Mouse (Mus musculus) myocyte (in vitro differentiated cells): Measurements from ENCODE around the gene Apobec3. TPM values are rescaled to one million over a fixed set of nuclear protein-coding genes. Genes with fewer than 3 reads are reported as not detected.
"Not testable (repeated sequence)": the region's sequence is repeated elsewhere in the genome, so short reads cannot be mapped to it uniquely, and the experiment has no call there.

ENCODE experiments used
- H3K27me3 ChIP-seq: one replicate; pipeline ENCODE4 v1.6.1; 2011; ENCODE audit not compliant: control insufficient read depth, insufficient read depth, insufficient read length
- H3K36me3 ChIP-seq: one replicate; pipeline ENCODE4 v1.6.1; 2011; ENCODE audit not compliant: control insufficient read depth, insufficient read depth
- H3K4me2 ChIP-seq: one replicate; pipeline ENCODE4 v1.6.1; 2011; ENCODE audit warnings: low read depth, control low read depth
- H3K4me3 ChIP-seq: one replicate; pipeline ENCODE4 v1.5.1; 2011; ENCODE audit warnings: mild to moderate bottlenecking, control low read depth, moderate library complexity
- H3K79me2 ChIP-seq: one replicate; pipeline ENCODE4 v1.6.1; 2011; ENCODE audit not compliant: control insufficient read depth, insufficient read depth
- H3ac ChIP-seq: one replicate; pipeline ENCODE4 v1.6.1; 2011; ENCODE audit not compliant: control insufficient read depth, insufficient read length
- CEBPB ChIP-seq: IDR thresholded peaks from 2 replicates; pipeline ENCODE4 v1.6.1; 2011; ENCODE audit warnings: mild to moderate bottlenecking, moderate library complexity; ENCODE audit not compliant: poor library complexity, insufficient read depth, severe bottlenecking
- E2F4 ChIP-seq: IDR thresholded peaks from one replicate; pipeline ENCODE4 v1.6.1; 2011; ENCODE audit warnings: mild to moderate bottlenecking, control low read depth, moderate library complexity; ENCODE audit not compliant: insufficient read depth
- MAX ChIP-seq: IDR thresholded peaks from one replicate; pipeline ENCODE4 v1.6.1; 2011; ENCODE audit warnings: low read depth, mild to moderate bottlenecking, control low read depth
- MYOD1 ChIP-seq, 3 experiments: IDR thresholded peaks; one replicate each; pipeline ENCODE4 v1.6.1; 2011; ENCODE audit warnings: control low read depth in 2 of 3, low read depth in 2 of 3, mild to moderate bottlenecking in 2 of 3, moderate library complexity in 1 of 3; ENCODE audit not compliant: insufficient read length in 2 of 3, control insufficient read depth in 1 of 3
- MYOG ChIP-seq, 3 experiments: IDR thresholded peaks; one replicate each; pipeline ENCODE4 v1.6.1; 2011; ENCODE audit warnings: control low read depth in 2 of 3, low read depth in 2 of 3, mild to moderate bottlenecking in 2 of 3; ENCODE audit not compliant: insufficient read length in 2 of 3, control insufficient read depth in 1 of 3, insufficient read depth in 1 of 3
- POLR2A ChIP-seq: IDR thresholded peaks from one replicate; pipeline ENCODE4 v1.6.1; 2011; ENCODE audit warnings: low read depth, mild to moderate bottlenecking, control low read depth, moderate library complexity; ENCODE audit not compliant: insufficient read length
- POLR2AphosphoS2 ChIP-seq: IDR thresholded peaks from one replicate; pipeline ENCODE4 v1.6.1; 2011; ENCODE audit warnings: low read depth, control low read depth; ENCODE audit not compliant: insufficient read length
- REST ChIP-seq: IDR thresholded peaks from one replicate; pipeline ENCODE4 v1.6.1; 2011; ENCODE audit warnings: mild to moderate bottlenecking, control low read depth, moderate library complexity; ENCODE audit not compliant: insufficient read depth, insufficient read length
- SRF ChIP-seq: IDR thresholded peaks from one replicate; pipeline ENCODE4 v1.6.1; 2011; ENCODE audit warnings: low read depth; ENCODE audit not compliant: control insufficient read depth, insufficient read length
- TCF12 ChIP-seq: IDR thresholded peaks from one replicate; pipeline ENCODE4 v1.6.1; 2011; ENCODE audit warnings: mild to moderate bottlenecking, control low read depth; ENCODE audit not compliant: poor library complexity, insufficient read depth, severe bottlenecking
- TCF3 ChIP-seq: IDR thresholded peaks from one replicate; pipeline ENCODE4 v1.6.1; 2011; ENCODE audit warnings: low read depth, control low read depth; ENCODE audit not compliant: insufficient read length
- USF1 ChIP-seq: IDR thresholded peaks from one replicate; pipeline ENCODE4 v1.6.1; 2011; ENCODE audit warnings: low read depth, mild to moderate bottlenecking, control low read depth, moderate library complexity
- polyA plus RNA-seq: library from polyadenylated mRNA; unstranded; fragments of >200 nt; fragmentation: generic; extraction: Trizol; gene quantifications from one replicate; pipeline ENCODE4 v1.2.1, GENCODE M21; 2012; ENCODE audit warnings: missing spikeins

Gene Apobec3
- polyA plus RNA-seq, 1 experiment: 10.0 TPM

DNA sequence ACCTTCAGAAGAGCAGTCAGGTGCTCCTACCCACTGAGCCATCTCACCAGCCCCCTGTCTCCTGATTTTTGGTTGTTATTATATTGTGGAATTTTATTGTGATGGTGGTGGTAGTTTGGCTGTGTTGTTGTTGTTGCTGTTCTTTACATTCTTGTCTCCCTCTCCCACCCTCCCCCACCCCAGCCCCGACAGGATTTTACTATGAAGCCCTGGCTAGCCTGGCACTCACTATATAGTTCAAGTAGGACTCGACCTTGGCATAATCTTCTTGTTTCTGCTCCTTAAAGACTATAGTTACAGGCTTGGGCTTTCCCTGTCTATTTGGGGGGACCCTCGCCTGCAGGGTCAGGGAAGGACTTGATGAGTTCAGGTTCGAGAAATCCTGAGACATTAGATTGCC, 2.9 kb downstream of the Apobec3 start:
- H3ac ChIP-seq: no peak overlapping the region
- H3K79me2 ChIP-seq: peaks cover 4% of the 10 kb centered on the region
- no peak overlapping the region for H3K4me2 ChIP-seq
- TF ChIP-seq MAX (no peak), SRF (no peak), E2F4 (no peak), TCF3 (no peak), REST (no peak), TCF12 (no peak), POLR2AphosphoS2 (no peak), USF1 (no peak)
- H3K4me3 ChIP-seq: no peak overlapping the region
- H3K36me3 ChIP-seq: no peaks in the 10 kb centered on the region
- no peaks in the 10 kb centered on the region for H3K27me3 ChIP-seq

DNA sequence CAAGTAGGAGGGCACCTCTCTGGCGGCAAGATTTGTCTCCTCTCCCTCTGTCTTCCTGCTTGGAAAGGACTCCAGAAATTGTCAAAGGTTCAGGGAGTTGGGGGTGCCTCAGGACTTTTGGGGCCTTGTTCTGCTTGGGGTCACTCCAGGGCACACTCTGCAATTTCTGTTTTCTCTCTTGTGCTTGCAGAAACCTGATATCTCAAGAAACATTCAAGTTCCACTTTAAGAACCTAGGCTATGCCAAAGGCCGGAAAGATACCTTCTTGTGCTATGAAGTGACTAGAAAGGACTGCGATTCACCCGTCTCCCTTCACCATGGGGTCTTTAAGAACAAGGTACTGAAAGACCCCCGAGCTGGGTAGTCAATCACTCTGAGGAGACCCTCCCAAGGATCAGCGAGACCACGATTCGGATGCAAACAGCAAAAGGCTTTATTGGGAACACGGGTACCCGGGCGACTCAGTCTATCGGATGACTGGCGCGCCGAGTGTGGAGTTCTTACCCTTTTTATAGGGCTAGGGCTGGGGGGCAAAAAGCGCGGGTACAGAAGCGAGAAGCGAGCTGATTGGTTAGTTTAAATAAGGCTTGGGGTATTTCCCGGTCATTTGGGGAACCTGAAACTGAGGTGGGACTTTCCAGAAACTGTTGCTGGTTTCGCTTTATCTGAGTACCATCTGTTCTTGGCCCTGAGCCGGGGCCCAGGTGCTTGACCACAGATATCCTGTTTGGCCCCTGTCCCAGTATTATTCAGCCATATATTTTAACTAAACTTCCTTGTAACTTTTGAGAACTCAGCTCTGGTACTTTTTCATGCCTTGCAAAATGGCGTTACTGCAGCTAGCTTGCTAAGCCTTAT, 4.0 kb downstream of the Apobec3 start:
- H3K79me2 ChIP-seq, H3K4me2 ChIP-seq, H3K4me3 ChIP-seq, H3K36me3 ChIP-seq, H3K27me3 ChIP-seq, H3ac ChIP-seq: not testable (repeated sequence)

- H3ac ChIP-seq: no peak overlapping the region
- no peaks in the 10 kb centered on the region for H3K36me3 ChIP-seq
- H3K79me2 ChIP-seq: peaks cover 4% of the 10 kb centered on the region
- H3K27me3 ChIP-seq: no peaks in the 10 kb centered on the region
- TF ChIP-seq POLR2A: no peak
- TF ChIP-seq POLR2AphosphoS2: no peak
- no peak for TF ChIP-seq MYOG (IDR thresholded peaks at IDR 0.05; ENCODE audit: control insufficient read depth in 1 of 3, insufficient read depth in 1 of 3, insufficient read length in 2 of 3, low read depth in 2 of 3)
- no peak for TF ChIP-seq E2F4
- TF ChIP-seq MAX: no peak
- TF ChIP-seq TCF12: no peak
- TF ChIP-seq TCF3: no peak
- no peak for TF ChIP-seq USF1
- no peak for TF ChIP-seq SRF
- no peak for TF ChIP-seq REST
- no peak for TF ChIP-seq MYOD1 (IDR thresholded peaks at IDR 0.05; ENCODE audit: control insufficient read depth in 1 of 3, insufficient read length in 2 of 3, low read depth in 2 of 3)
- TF ChIP-seq CEBPB: no peak
- H3K4me2 ChIP-seq: no peak overlapping the region
- H3K4me3 ChIP-seq: no peak overlapping the region
These were observed 4.7 kb downstream of the Apobec3 start for GRCm38 (mm10) chr15:79896080-79896725.

DNA sequence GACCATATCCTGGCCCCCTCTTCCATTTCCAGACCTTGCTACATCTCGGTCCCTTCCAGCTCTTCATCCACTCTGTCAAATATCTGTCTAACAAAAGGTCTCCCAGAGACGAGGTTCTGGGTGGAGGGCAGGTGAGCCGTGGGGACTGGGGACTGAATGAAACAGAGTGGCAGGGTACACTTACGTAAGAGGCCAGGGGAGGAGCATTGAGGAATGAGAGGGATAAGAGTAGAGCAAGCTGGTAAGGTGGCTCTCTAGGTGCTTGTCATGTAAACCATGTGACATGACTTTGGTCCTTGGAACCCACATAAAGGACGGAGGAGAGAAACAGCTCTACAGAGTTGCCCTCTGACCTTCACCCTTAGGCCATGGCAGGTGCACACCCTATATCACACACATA, 7.5 kb downstream of the Apobec3 start:
- TF ChIP-seq POLR2AphosphoS2 (no peak), TCF12 (no peak), CEBPB (no peak), E2F4 (no peak), POLR2A (no peak), REST (no peak), MYOG (IDR thresholded peaks at IDR 0.05; ENCODE audit: control insufficient read depth in 1 of 3, insufficient read depth in 1 of 3, insufficient read length in 2 of 3, low read depth in 2 of 3) (no peak), SRF (no peak), MYOD1 (IDR thresholded peaks at IDR 0.05; ENCODE audit: control insufficient read depth in 1 of 3, insufficient read length in 2 of 3, low read depth in 2 of 3) (no peak), USF1 (no peak), MAX (no peak), TCF3 (no peak)
- Histone ChIP-seq H3K4me3 (no peak overlapping the region), H3K79me2 (no peaks in the 10 kb centered on the region)

DNA sequence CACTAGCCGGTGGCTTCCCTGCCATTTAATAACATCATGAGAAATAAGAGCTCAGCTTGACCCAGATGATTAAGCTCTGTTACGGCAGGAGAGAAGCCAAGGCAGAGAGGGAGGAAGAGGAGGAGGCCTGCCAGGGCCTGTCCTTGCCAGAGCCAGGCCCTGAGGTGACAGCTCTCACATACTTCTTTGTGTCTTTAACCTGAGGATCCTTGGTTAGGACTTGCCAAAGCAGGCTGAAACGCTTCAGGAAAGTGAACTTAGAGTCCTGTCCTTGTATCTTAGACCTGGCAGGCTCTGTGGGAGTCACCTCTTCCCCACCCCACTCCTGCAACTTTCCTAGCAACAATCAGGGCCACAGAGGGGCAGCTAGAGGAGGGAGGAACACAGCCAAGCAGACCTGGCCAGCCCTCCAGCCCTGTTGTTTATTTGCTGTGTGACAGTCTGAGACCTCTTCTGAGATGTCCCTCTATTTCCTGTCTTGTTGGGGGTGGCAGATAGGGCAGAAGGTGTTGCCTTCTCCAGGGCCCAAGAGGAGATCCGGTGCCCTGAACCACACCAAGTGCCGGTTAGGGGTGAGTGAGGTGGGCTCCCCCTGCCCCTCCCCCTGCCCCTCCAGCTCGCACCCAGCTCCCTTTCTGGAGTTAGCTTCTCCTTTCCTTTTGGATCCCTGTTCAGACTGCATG, 8.5 kb downstream of the Apobec3 start:
- no peaks in the 10 kb centered on the region for H3K27me3 ChIP-seq
- no peak overlapping the region for H3ac ChIP-seq
- no peaks in the 10 kb centered on the region for H3K79me2 ChIP-seq
- H3K36me3 ChIP-seq: no peaks in the 10 kb centered on the region
- no peak overlapping the region for H3K4me2 ChIP-seq
- TF ChIP-seq MYOD1 (IDR thresholded peaks at IDR 0.05; ENCODE audit: control insufficient read depth in 1 of 3, insufficient read length in 2 of 3, low read depth in 2 of 3) (no peak), TCF3 (no peak), MAX (no peak), E2F4 (no peak), SRF (no peak), MYOG (IDR thresholded peaks at IDR 0.05; ENCODE audit: control insufficient read depth in 1 of 3, insufficient read depth in 1 of 3, insufficient read length in 2 of 3, low read depth in 2 of 3) (no peak), POLR2A (no peak), TCF12 (no peak), CEBPB (no peak), POLR2AphosphoS2 (no peak), REST (no peak), USF1 (no peak)
- H3K4me3 ChIP-seq: no peak overlapping the region

More for the DNA sequence above, 7.5 kb downstream of the Apobec3 start:
- Histone ChIP-seq H3K4me2 (no peak overlapping the region), H3ac (no peak overlapping the region), H3K27me3 (no peaks in the 10 kb centered on the region), H3K36me3 (no peaks in the 10 kb centered on the region)
